Mouse (Mus musculus) cerebellum, adult 9-11 months (tissue): ENCODE results near the gene Sp7.
A peak's percentile ranks its signal among the peaks of the same experiment; 100 is the strongest.

Experiments used
- DNase-seq: peaks from one replicate; pipeline ENCODE4 v3.0.0; 2022

Gene Sp7

GRCm38 (mm10) chr15:102366733-102367344 lies at the start of gene Sp7:
Sp7 (minus strand) TSS chr15:102367182.
- DNase-seq, result no peak

- DNase-seq, result no peak
Measured at GRCm38 (mm10) chr15:102413687-102414086, 46.7 kb upstream of the Sp7 start.

GRCm38 (mm10) chr15:102411077-102411476 lies 44.1 kb upstream of the Sp7 start:
- no peak for DNase-seq

GRCm38 (mm10) chr15:102409286-102409685 lies 42.3 kb upstream of the Sp7 start:
- DNase-seq, result peak; percentile 17

GRCm38 (mm10) chr15:102408558-102409130 lies 41.7 kb upstream of the Sp7 start:
- peak; percentile 31 for DNase-seq

- peak; percentile 53 for DNase-seq
Measured at GRCm38 (mm10) chr15:102407681-102408557, 40.9 kb upstream of the Sp7 start.

GRCm38 (mm10) chr15:102406912-102407580 lies 40.1 kb upstream of the Sp7 start:
- peak; percentile 23 for DNase-seq

- peak; percentile 82 for DNase-seq
Measured at GRCm38 (mm10) chr15:102406196-102406911, 39.4 kb upstream of the Sp7 start.

- DNase-seq, result peak; percentile 100
Measured at GRCm38 (mm10) chr15:102405489-102406195, 38.7 kb upstream of the Sp7 start, which contains the start of gene Sp1. Sp1 (plus strand) TSS chr15:102406143.

- DNase-seq, result peak; percentile 41
Measured at GRCm38 (mm10) chr15:102404608-102405488, 37.9 kb upstream of the Sp7 start.

- DNase-seq, result no peak
Measured at GRCm38 (mm10) chr15:102402210-102402609, 35.2 kb upstream of the Sp7 start.

GRCm38 (mm10) chr15:102401278-102401677 lies 34.3 kb upstream of the Sp7 start:
- DNase-seq, result no peak

- DNase-seq, result peak; percentile 23
Measured at GRCm38 (mm10) chr15:102400476-102401045, 33.6 kb upstream of the Sp7 start.

GRCm38 (mm10) chr15:102399229-102400221 lies 32.5 kb upstream of the Sp7 start:
- peak; percentile 71 for DNase-seq

GRCm38 (mm10) chr15:102398629-102399028 lies 31.6 kb upstream of the Sp7 start:
- DNase-seq, result peak; percentile 23

- DNase-seq, result no peak
Measured at GRCm38 (mm10) chr15:102395061-102395460, 28.1 kb upstream of the Sp7 start.

- no peak for DNase-seq
Measured at GRCm38 (mm10) chr15:102393584-102394014, 26.6 kb upstream of the Sp7 start.

GRCm38 (mm10) chr15:102392520-102392919 lies 25.5 kb upstream of the Sp7 start:
- no peak for DNase-seq

- no peak for DNase-seq
Measured at GRCm38 (mm10) chr15:102388942-102389341, 22.0 kb upstream of the Sp7 start.
